Mouse (Mus musculus) liver, postnatal 0 days (tissue): ENCODE data around the gene Daglb. TPM values are rescaled to one million over a fixed set of nuclear protein-coding genes. Genes with fewer than 3 reads are reported as not detected.

Experiments
- ATAC-seq: fragments of 200-750 bp; cut with Nextera tagmentation; 2 replicates; pipeline ENCODE4 v1.8.0; 2017; ENCODE audit warnings: mild to moderate bottlenecking, moderate library complexity
- DNase-seq: peaks from one replicate; pipeline ENCODE4 v3.0.0-alpha.2; 2016
- H3K27ac ChIP-seq: fragments of 300-500 bp; sonication (generic); 2 replicates; pipeline ENCODE4 v1.5.1; 2014; ENCODE audit warnings: antibody characterized with exemption, moderate library complexity, mild to moderate bottlenecking, low read depth
- H3K27me3 ChIP-seq: fragments of 300-500 bp; sonication (generic); 2 replicates; pipeline ENCODE4 v1.6.1; 2014; ENCODE audit warnings: low read length, control low read depth, mixed read lengths; ENCODE audit not compliant: insufficient read depth
- H3K36me3 ChIP-seq: fragments of 300-500 bp; sonication (generic); replicated peaks from 2 replicates; pipeline ENCODE4 v1.6.1; 2014; ENCODE audit warnings: mild to moderate bottlenecking, control low read depth, low read length, moderate library complexity, mixed read lengths; ENCODE audit not compliant: insufficient read depth
- H3K4me1 ChIP-seq: fragments of 300-500 bp; sonication (generic); 2 replicates; pipeline ENCODE4 v1.6.1; 2014; ENCODE audit warnings: antibody characterized with exemption, mild to moderate bottlenecking, control low read depth; ENCODE audit not compliant: insufficient read depth
- H3K4me2 ChIP-seq: fragments of 300-500 bp; sonication (generic); 2 replicates; pipeline ENCODE4 v1.6.1; 2014; ENCODE audit warnings: low read depth, mild to moderate bottlenecking, low read length, moderate library complexity, mixed read lengths
- H3K4me3 ChIP-seq: fragments of 300-500 bp; sonication (generic); 2 replicates; pipeline ENCODE4 v1.5.1; 2014; ENCODE audit warnings: low read depth, low read length
- H3K9ac ChIP-seq: fragments of 300-500 bp; sonication (generic); replicated peaks from 2 replicates; pipeline ENCODE4 v1.6.1; 2014; ENCODE audit warnings: mild to moderate bottlenecking, moderate library complexity
- H3K9me3 ChIP-seq: fragments of 300-500 bp; sonication (generic); 2 replicates; pipeline ENCODE4 v1.6.1; 2016; ENCODE audit warnings: mild to moderate bottlenecking, control low read depth, low read length, mixed read lengths
- CTCF ChIP-seq: sonication (generic); IDR thresholded peaks from 2 replicates; pipeline ENCODE4 v1.5.1; 2016; ENCODE audit warnings: antibody characterized with exemption, low read depth
- EP300 ChIP-seq: IDR thresholded peaks from 2 replicates; pipeline ENCODE4 v1.6.1; 2016; ENCODE audit warnings: antibody characterized with exemption, low read depth, mild to moderate bottlenecking
- WGBS: fragments of 180-500 bp; shearing (Covaris S2); extraction: QIAGEN DNeasy Blood & Tissue Kit; methylation state at CpG from one replicate; pipeline ENCODE4 v1.1.7; 2014; ENCODE audit not compliant: insufficient replicate concordance; 5-methylcytosine and 5-hydroxymethylcytosine counted together
- polyA plus RNA-seq: library from polyadenylated mRNA; unstranded; fragments of >200 nt; fragmentation: Nextera tagmentation; extraction: Ambion mirVana; gene quantifications from 2 replicates; pipeline ENCODE4 v1.2.1, GENCODE M21; 2015

Gene Daglb
- polyA plus RNA-seq, 1 experiment from 2014 or later = 5.6 TPM

DNA sequence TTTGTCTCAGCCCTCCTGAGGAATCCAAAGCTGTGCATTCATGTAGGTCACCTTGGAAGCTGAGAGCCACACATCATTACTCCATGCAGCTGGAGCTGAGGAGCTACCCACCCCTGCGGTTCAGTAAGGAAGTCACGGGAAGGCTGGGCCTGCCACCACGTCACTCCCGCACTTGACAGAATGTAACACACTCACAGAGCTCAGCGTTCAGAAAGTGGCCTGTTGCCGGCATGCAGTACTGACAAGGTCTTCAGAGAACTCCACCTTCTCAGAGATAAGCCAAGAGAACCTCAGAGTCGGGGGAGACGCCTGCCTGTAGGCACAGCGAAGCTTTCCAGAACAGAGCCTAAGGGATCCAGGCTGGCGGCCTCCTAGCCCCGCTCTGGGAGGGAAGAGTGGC is 45.4 kb downstream of the Daglb start:
- peaks cover 64% of the 10 kb centered on the region for H3K36me3 ChIP-seq
- TF ChIP-seq EP300 (no peak), CTCF (no peak)
- H3K9ac ChIP-seq = peak overlapping the region; percentile 31; the same call in 1 of the 2 replicates
- DNase-seq (peak; percentile 31), ATAC-seq (peak; percentile 54)
- H3K9me3 ChIP-seq = no peaks in the 10 kb centered on the region
- peak overlapping the region; percentile 57; the same call in 1 of the 2 replicates for H3K27ac ChIP-seq
- H3K27me3 ChIP-seq = no peaks in the 10 kb centered on the region
- peak overlapping the region; percentile 58 for H3K4me2 ChIP-seq
- H3K4me3 ChIP-seq = 0 out of 2 replicates have a peak overlapping the region, but pooled peaks have one; percentile 11
- peaks cover 30% of the 10 kb centered on the region for H3K4me1 ChIP-seq
- 36% methylated on average over 11 of the region's 11 CpGs for WGBS

DNA sequence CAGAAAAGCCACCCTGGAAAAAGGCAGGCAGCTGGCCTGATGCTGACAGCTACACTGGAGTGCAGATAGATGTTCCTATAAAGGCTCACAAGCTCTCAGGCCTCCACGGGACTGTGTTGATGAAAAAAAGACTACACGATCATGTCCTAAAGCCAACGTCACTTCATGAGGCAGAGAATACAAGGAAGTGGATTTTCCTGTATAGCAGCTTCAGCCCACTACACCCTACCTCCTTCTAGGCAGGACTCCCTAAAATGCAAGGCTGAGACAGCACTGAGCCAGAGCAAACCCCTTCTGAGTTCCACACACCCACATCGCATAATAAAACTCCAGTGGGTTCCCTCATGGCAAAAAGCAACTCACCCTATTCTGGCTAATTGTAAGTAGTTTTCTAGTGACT is 47.2 kb downstream of the Daglb start:
- H3K4me1 ChIP-seq = peaks cover 32% of the 10 kb centered on the region
- H3K9me3 ChIP-seq = no peaks in the 10 kb centered on the region
- H3K4me2 ChIP-seq = no peak overlapping the region
- no peak overlapping the region for H3K4me3 ChIP-seq
- ATAC-seq (no peak), DNase-seq (no peak)
- no peak overlapping the region for H3K9ac ChIP-seq
- 70% methylated on average over 4 of the region's 4 CpGs for WGBS
- TF ChIP-seq CTCF (no peak), EP300 (no peak)
- no peaks in the 10 kb centered on the region for H3K27me3 ChIP-seq
- peak overlapping the region; percentile 11; the same call in 1 of the 2 replicates for H3K27ac ChIP-seq
- H3K36me3 ChIP-seq = peaks cover 69% of the 10 kb centered on the region

DNA sequence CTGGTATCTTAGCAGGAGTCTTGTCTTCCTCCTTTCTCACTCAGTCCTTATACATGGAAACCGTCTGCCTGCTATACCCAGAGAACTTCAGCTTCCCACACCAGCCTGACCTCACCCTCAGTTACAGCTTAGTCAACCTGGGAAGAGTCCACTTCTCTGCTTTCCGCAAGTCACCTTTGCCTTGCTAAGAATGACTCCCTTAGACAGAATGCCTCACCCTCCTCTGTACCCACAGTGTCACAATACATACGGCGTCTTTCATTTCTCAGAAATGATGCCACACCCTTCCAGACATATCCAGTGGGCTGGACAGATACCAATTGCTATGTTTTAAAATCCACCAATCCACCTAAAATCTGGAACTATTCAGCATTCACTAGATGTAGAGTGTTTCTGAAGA is 47.9 kb downstream of the Daglb start:
- H3K27me3 ChIP-seq = no peaks in the 10 kb centered on the region
- WGBS = 55% methylated on average over 4 of the region's 4 CpGs
- no peak for DNase-seq
- no peak overlapping the region for H3K9ac ChIP-seq
- peaks cover 33% of the 10 kb centered on the region for H3K4me1 ChIP-seq
- H3K27ac ChIP-seq = no peak overlapping the region
- peaks cover 68% of the 10 kb centered on the region for H3K36me3 ChIP-seq
- TF ChIP-seq CTCF (no peak), EP300 (no peak)
- ATAC-seq = peak; percentile 55
- no peaks in the 10 kb centered on the region for H3K9me3 ChIP-seq
- no peak overlapping the region for H3K4me3 ChIP-seq
- H3K4me2 ChIP-seq = no peak overlapping the region

DNA sequence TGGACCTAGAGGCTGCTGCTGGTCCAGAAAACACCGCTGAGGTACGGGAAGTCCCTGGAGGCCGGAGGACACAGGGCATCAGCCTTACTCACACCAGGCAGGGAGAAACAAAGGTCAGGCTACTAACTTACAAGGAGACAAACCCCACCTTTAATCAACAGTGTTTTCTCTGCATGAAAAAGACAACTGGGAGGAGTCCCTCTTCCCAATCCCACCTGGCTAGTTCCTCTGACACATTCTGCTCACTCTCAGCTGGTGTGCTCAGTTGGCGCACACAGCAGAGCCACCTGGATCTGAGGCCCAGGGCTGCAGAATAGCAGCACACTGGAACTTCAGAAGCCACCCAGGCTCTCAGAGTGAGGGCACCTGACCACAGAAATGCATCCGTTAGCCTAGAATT is 50.5 kb downstream of the Daglb start:
- Histone ChIP-seq H3K4me3 (no peak overlapping the region), H3K36me3 (peaks cover 55% of the 10 kb centered on the region)
- no peak for ATAC-seq

DNA sequence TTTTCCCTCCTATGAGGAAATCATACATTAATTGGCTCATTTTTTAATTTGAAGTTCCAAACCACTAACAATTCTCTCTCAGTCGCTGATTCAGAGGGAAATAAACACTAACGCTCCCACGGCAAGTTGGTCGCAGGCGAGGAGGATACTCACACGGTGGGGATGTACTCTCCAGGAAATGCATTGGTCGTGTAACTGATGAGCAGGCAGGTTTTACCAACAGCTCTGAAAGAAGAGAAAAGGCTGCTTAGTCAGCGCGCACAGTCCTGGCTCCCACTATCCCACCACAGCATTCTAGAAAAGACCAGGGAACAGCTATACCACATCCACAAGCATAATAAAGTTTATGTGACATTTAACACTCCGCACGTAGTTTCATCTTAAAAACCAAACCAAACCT is 52.6 kb downstream of the Daglb start:
- TF ChIP-seq CTCF (no peak), EP300 (no peak)
- H3K4me1 ChIP-seq = peaks cover 36% of the 10 kb centered on the region
- no peaks in the 10 kb centered on the region for H3K27me3 ChIP-seq
- no peak for DNase-seq
- peaks cover 53% of the 10 kb centered on the region for H3K36me3 ChIP-seq
- 78% methylated on average over 11 of the region's 11 CpGs for WGBS
- H3K9me3 ChIP-seq = no peaks in the 10 kb centered on the region
- no peak overlapping the region for H3K4me3 ChIP-seq
- no peak for ATAC-seq
- no peak overlapping the region for H3K4me2 ChIP-seq
- no peak overlapping the region for H3K9ac ChIP-seq
- H3K27ac ChIP-seq = no peak overlapping the region

More for the DNA sequence above, 50.5 kb downstream of the Daglb start:
- TF ChIP-seq EP300 (no peak), CTCF (no peak)
- WGBS = 84% methylated on average over 5 of the region's 5 CpGs
- no peaks in the 10 kb centered on the region for H3K27me3 ChIP-seq
- H3K4me2 ChIP-seq = no peak overlapping the region
- H3K27ac ChIP-seq = no peak overlapping the region
- DNase-seq = no peak
- H3K9me3 ChIP-seq = no peaks in the 10 kb centered on the region
- H3K9ac ChIP-seq = no peak overlapping the region
- peaks cover 34% of the 10 kb centered on the region for H3K4me1 ChIP-seq

DNA sequence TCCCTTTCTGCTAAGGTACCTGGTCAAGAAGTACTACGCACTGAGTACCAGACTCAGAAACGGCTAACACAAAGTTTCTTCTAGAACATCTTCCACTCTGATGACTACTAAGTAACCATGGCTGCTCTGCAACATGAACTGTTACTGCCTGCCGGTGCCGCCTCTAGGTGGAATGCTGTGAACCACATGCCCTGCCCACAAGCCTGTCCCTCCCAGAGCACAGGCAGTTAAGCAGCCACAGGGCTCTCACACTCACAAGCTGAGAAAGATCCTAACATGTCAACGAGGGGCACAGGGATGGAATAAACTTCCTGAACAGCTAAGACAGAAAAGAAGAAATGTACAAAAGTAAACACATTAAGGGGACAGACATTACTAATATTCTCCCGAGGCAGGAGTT is 53.1 kb downstream of the Daglb start:
- 61% methylated on average over 6 of the region's 6 CpGs for WGBS
- Histone ChIP-seq H3K27me3 (no peaks in the 10 kb centered on the region), H3K9me3 (no peaks in the 10 kb centered on the region), H3K4me2 (no peak overlapping the region), H3K27ac (no peak overlapping the region), H3K4me3 (no peak overlapping the region), H3K36me3 (peaks cover 49% of the 10 kb centered on the region), H3K4me1 (peaks cover 34% of the 10 kb centered on the region), H3K9ac (no peak overlapping the region)
- TF ChIP-seq CTCF (no peak), EP300 (no peak)
- DNase-seq = no peak
- ATAC-seq = no peak

DNA sequence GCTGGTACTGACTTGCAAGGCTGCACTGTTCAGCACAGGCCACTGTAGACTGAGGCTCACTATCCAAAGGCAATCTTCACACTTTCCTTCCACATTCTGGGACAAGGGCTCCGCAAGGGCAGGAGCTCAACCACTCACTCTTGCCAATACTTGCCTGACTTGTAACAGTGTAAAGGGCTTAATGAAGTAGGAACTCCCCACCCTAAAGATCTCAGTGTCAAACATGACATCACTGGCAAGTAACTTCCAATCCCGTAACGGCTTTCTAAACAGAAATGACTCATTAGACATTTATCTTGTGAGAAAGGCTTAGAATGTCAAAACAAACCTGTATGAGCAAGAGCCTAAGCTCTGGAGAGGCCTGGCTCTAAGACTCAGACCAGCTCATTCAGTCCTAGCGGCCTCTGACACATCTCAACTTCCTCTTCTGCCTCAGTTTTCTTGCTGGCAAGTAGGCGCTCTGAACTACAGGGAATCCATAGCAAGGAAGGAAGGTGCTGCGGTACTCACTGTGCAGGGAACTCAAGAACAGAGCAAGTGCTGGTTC is 53.7 kb downstream of the Daglb start:
- TF ChIP-seq EP300 = no peak
- no peak for TF ChIP-seq CTCF
- peak; percentile 56; the same call in 1 of the 2 replicates for ATAC-seq
- no peaks in the 10 kb centered on the region for H3K27me3 ChIP-seq
- no peaks in the 10 kb centered on the region for H3K9me3 ChIP-seq
- no peak overlapping the region for H3K4me2 ChIP-seq
- no peak for DNase-seq
- H3K9ac ChIP-seq = peak overlapping the region; percentile 44; the same call in 1 of the 2 replicates
- H3K36me3 ChIP-seq = peaks cover 46% of the 10 kb centered on the region
- H3K4me1 ChIP-seq = peaks cover 37% of the 10 kb centered on the region
- H3K27ac ChIP-seq = peak overlapping the region; percentile 44
- no peak overlapping the region for H3K4me3 ChIP-seq
- WGBS = 46% methylated on average over 6 of the region's 6 CpGs
